Mouse (Mus musculus): ENCODE measurements around the gene Crebbp.
A peak's percentile ranks its signal among the peaks of the same experiment; 100 is the strongest.
"Not testable (repeated sequence)": the region's sequence is repeated elsewhere in the genome, so short reads cannot be mapped to it uniquely, and the experiment has no call there.

Gene Crebbp

DNA sequence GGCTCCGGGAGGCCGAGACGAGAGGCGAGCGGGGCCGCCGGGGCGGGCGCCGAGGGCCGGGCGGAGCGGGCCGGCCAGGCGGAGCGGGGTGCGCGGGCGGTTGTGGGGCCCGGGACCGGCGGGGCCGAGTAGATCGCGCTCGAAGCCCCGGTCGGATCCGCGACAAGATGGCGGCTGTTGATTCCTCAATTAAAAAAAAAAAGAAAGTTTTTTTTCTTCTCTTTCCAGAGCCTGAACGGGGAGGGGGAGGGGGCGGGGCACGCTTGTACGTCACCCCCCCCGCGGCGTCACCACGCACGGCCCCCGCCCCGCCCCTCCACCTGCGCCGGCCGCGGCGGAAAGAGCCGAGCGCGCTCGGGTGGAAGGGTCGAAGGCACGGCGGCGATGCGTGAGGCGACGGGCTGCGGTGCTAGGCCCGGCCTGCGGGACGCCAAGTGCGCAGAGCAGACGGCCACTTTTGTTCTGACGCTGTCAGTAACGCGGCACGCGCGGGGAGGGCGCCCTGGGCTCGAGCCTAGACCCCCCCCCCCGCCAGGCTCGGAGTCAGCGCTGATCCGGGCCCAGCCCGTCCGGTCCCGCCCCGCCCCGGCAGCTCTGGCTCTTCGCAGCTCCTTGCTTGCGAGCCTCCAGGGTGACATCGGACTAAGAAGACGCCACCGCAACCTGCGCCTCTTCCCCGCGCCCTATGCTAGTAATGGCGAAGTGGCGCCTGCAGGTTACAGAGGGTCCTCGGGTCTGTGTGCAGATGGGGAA is at the start of gene Crebbp:
TSS of gene Crebbp (minus strand) at position 199 of the 753 bp plus-strand sequence.
- peak; percentile 99 for DNase-seq

- no peak for DNase-seq
These were observed 49.7 kb upstream of the Crebbp start for GRCm38 (mm10) chr16:4263486-4263885.

- no peak for DNase-seq
These were observed 43.7 kb upstream of the Crebbp start for GRCm38 (mm10) chr16:4257546-4257945.

DNA sequence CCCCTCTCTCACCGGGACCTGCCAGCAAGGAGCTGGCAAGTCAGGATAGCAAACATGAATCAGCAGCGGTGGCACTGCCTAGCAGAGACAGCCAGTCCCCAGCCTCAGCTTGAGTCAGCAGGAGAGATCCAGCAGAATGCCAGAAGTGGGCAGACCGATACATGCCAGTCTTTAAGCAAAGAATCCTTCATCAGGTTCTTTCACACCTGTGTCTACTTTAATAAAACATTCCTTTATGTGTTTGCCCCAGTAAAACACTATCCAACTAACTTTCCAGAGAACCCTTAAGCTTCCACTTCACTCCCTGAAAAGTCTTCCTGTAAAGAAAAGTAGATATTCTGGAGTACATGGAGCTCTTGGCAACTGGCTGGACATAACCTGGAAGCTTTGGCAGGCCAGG is 35.0 kb upstream of the Crebbp start:
- no peak for DNase-seq

- not testable (repeated sequence) for DNase-seq
These were observed 31.4 kb upstream of the Crebbp start for GRCm38 (mm10) chr16:4245241-4245640.

- DNase-seq: no peak
These were observed 22.3 kb upstream of the Crebbp start for GRCm38 (mm10) chr16:4236131-4236530.

- no peak for DNase-seq
These were observed 21.8 kb upstream of the Crebbp start for GRCm38 (mm10) chr16:4235587-4235986.

DNA sequence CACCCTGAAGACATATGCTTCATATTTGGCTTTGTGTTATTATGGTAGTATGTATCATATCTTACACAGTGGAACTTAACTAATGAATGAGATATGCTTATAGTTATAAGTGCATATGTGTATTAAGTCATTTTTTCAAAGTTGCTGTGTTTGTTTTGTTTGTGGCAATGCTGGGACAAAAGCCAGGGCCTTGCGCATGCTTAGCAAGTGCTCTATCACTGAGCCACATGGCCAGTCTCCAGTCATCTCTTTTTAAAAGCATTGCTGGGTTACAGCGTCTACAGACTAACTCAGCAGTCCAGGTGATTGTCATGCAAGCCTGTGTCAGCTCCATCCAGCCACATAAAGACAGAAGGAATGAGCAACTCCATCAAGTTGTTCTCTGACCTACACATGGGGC is 12.0 kb upstream of the Crebbp start:
- DNase-seq: no peak

GRCm38 (mm10) chr16:4214631-4215240 is 939 bp upstream of the Crebbp start:
- DNase-seq: no peak

- DNase-seq: peak; percentile 71
These were observed 616 bp downstream of the Crebbp start for GRCm38 (mm10) chr16:4212963-4213798.

GRCm38 (mm10) chr16:4212167-4212962 is 1.4 kb downstream of the Crebbp start:
- DNase-seq: no peak

- no peak for DNase-seq
These were observed 3.5 kb downstream of the Crebbp start for GRCm38 (mm10) chr16:4210290-4210689.

DNA sequence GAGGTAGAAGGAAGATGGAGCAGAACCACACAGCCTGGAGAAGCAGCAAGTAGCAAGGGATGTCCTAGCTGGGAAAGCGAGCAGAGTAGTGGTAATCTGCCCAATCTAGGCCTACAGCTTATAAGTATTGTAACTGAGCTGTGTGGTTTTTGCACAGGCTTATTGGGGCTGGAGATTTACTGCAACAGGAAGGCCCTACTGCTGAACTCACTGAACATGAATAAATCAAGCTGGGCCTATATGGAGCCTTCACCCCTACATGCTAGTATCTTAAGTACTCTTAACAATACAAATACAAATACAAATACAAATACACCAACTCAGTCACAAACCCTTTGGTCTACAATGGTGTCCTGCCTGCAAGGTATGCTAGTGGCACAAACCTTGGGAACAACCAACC is 10.2 kb downstream of the Crebbp start:
- DNase-seq: no peak

DNA sequence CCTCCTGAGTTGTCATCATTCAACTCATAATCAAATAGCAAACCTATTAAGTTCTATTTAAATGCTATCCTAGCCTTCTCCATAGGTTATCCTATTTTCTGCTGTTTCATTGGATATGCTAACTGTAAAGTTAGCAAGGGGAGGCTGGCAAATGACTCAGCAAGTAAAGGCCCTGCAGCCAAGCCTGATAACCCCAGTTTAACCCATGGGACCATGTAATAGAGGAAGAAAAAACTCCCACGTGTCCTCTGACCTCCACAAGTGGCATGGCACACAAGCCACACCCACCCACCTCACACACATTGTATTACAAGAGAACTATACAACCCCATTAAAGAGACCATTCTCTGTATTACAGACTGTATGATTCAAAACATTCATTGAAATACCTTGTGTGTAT is 13.8 kb downstream of the Crebbp start:
- DNase-seq: no peak

DNA sequence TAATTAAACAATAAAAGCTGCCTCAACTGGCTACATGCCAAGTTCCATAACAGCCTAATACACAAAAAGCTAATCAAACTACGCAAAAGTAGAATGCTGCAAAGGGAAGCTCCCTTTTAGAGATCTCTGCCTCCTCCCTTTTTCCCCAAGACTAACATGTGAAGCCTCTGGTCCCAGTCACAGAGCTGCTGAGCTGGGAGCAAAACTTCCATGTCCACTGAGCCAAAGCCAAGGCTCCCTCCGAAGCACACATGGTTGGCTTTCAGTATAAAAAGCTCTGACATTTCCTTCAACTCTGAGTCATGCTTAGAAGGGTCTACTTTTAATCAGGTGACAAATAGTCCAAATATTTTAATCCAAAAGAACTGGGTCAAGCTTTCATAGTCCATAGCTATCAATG is 14.2 kb downstream of the Crebbp start:
- DNase-seq: no peak

DNA sequence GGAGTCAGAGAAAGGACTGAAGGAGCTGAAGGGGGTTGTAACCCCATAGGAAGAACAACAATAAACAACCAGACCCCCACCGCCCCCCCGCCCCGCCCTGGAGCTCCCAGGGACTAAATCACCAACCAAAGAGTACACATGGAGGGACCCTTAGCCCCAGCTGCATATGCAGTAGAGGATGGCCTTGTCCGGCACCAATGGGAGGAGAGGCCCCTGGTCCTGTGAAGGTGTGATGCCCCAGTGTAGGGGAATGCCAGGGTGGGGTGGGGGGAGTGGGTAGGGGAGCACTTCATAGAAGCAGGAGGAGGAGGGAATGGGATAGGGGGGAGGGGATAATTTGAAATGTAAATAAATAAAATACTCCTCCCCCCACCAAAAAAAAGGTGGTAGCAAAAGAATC is 15.8 kb downstream of the Crebbp start:
- DNase-seq: no peak

GRCm38 (mm10) chr16:4190166-4190565 is 23.6 kb downstream of the Crebbp start:
- DNase-seq: no peak

DNA sequence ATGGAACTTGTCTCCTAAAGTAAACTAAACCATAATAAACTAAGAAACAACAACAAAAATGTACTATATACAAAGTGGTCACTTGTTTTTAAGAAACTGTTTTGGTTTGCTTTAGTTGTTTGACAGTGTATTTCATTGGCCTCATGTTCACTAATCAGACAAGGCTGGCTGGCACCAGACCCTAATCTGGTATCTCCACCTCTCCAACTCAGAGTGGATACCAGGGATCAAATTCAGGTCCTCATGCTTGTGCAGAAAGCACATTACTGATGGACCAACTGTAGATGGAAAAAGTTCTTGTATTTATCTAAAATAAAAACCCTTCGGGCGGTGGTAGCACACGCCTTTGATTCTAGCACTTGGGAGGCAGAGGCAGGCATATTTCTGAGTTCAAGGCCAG is 38.7 kb downstream of the Crebbp start:
- no peak for DNase-seq

DNA sequence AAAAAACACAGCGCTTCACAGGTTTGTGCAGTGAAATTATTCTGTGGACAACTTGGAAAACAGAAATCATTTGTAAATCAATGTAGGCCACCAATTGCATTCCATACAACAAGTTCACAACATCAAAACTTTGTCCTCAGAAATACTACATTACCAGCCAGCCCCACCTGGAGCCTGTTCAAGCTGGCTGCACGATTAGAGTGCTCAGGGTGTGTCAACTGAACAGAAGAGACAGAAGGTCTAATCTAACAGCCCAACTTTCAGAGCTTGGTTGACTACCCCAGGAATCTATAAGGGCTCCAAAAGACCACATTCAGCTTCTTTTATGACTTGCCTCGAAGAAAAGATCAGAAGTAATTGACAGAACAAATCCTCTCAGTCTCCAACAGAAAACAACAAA is 44.3 kb downstream of the Crebbp start:
- no peak for DNase-seq

DNA sequence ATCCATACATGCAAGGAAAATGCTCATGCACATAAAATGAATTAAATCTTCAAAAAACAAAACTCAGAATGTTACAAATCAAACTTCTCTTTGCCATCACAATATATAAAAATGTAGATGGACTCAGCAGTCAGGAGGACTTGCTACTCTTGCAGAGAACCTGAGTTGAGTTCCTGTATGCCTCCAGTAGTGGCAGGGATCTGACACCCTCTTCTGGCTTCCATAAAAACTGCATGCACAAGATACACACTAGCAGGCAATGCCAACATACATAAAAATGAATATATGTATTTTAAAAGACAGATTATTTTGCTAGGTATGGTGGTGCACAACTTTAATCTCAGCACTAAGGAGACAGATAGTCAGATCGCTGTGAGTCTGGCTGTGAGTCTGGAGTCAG is 45.3 kb downstream of the Crebbp start:
- no peak for DNase-seq

DNA sequence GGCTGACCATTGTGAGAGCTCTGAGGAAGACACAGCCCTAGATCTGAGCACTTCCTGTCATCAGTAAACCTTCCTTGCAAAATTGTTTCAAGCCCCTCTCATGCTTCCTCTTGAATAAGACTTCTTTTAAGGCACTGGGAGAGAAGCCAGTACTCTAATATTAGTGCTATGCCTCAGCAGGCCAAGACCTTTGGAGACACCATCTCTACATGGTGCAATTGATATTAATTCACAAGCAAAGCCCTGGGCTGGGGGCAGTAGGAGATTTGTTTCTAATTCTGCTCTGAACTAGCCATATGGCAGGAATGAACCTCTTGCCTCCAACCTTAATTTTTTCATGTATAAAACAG is 52.9 kb downstream of the Crebbp start:
- DNase-seq: no peak

- no peak for DNase-seq
These were observed 53.4 kb downstream of the Crebbp start for GRCm38 (mm10) chr16:4160246-4160897.

GRCm38 (mm10) chr16:4153121-4153520 is 60.7 kb downstream of the Crebbp start:
- no peak for DNase-seq

All from right cerebral cortex, postnatal 4 days (tissue).